29 mouse cellular contexts compared by ENCODE assay signal in the genomic region with DNA sequence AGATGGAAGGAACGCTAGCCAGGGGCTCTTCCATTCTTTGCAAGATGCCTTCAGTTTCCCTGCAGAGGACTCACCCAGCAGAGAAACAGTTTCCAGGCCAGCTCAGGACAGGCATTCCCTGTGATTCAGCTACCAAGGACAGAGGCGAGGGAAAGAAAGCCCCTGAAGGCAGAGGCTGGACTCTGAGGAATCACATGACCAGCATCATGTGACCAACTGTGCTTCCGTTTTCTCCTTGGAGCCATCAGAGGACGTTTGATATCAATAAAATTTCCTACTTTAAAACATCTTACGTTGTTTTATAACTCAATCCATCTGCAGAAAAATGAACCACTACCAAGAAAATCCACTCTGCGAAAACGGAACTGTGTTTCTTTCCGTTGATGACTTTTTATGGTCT. TPM values are rescaled to one million over a fixed set of nuclear protein-coding genes. Genes with fewer than 3 reads are reported as not detected.
DNase-seq lines count a peak whose midpoint lies in the region; ATAC-seq lines count a peak whose summit lies in the region.
"Had no signal": no experiment of that assay in that cellular context is flagged by ENCODE, and none has a peak within 500 bp of the region (broad histone marks: within the 10 kb centered on the region; RNA-seq: fewer than 3 reads in every experiment).

No protein-coding gene starts in this region.

- peak; percentile 28 for DNase-seq in heart, adult 11 months
- DNase-seq in heart, postnatal 25 days (ENCODE audit: low spot score) = no peak
- DNase-seq in ES-CJ7 (ENCODE audit: low read depth, low spot score) (peak; percentile 59), R1 (ENCODE audit: low read depth, low spot score) (peak; percentile 33)
- no peak for DNase-seq in thymus, postnatal 0 days (ENCODE audit: low spot score)
- DNase-seq in forebrain, embryonic 11.5 days (ENCODE audit: low spot score) = no peak
- DNase-seq in midbrain, embryonic 11.5 days (ENCODE audit: low spot score, missing footprints) = no peak
- DNase-seq: adrenal gland, adult 8-10 months; adrenal gland, postnatal 25 days; cerebellum, adult 11-12 months; cerebellum, adult 8-10 months; cerebellum, postnatal 10 days; cerebellum, postnatal 36 days; embryo, embryonic 11 days; gastrocnemius, postnatal 10 days; gastrocnemius, postnatal 36 days; heart, postnatal 36 days; kidney, adult 11 months had no signal

- no peak overlapping the region for H3K4me3 ChIP-seq in forebrain, embryonic 11.5 days (ENCODE audit: low read depth, low read length)
- H3K4me3 ChIP-seq in midbrain, embryonic 11.5 days (ENCODE audit: low read depth, low read length) = no peak overlapping the region
- H3K4me3 ChIP-seq: embryonic facial prominence, embryonic 12.5 days; embryonic facial prominence, embryonic 15.5 days; forebrain, embryonic 12.5 days; forebrain, embryonic 15.5 days; hindbrain, embryonic 10.5 days; hindbrain, embryonic 13.5 days; intestine, embryonic 15.5 days had no signal

- H3K27ac ChIP-seq in forebrain, embryonic 11.5 days (ENCODE audit: low read depth, low read length) = no peak overlapping the region
- H3K27ac ChIP-seq in midbrain, embryonic 11.5 days (ENCODE audit: low read depth, low read length) = no peak overlapping the region
- H3K27ac ChIP-seq: embryonic facial prominence, embryonic 12.5 days; embryonic facial prominence, embryonic 15.5 days; forebrain, embryonic 12.5 days; forebrain, embryonic 15.5 days; hindbrain, embryonic 10.5 days; hindbrain, embryonic 13.5 days; intestine, embryonic 15.5 days had no signal

- no peak overlapping the region for H3K9ac ChIP-seq in forebrain, embryonic 11.5 days (ENCODE audit: low read length)
- H3K9ac ChIP-seq in midbrain, embryonic 11.5 days (ENCODE audit: low read length) = no peak overlapping the region
- H3K9ac ChIP-seq: embryonic facial prominence, embryonic 12.5 days; embryonic facial prominence, embryonic 15.5 days; forebrain, embryonic 12.5 days; forebrain, embryonic 15.5 days; hindbrain, embryonic 13.5 days; intestine, embryonic 15.5 days had no signal

- no peak for ATAC-seq in forebrain, embryonic 11.5 days (replicated peaks; ENCODE audit: low FRiP score)
- no peak for ATAC-seq in midbrain, embryonic 11.5 days (ENCODE audit: low FRiP score)
- ATAC-seq: activated CD4-positive, CD25-positive, alpha-beta regulatory T cell, adult 4 months; forebrain, embryonic 15.5 days; hindbrain, embryonic 16.5 days; intestine, embryonic 15.5 days; Patski had no signal

- 86% methylated on average over 8 of the region's 8 CpGs for WGBS in forebrain, embryonic 11.5 days
- WGBS in midbrain, embryonic 11.5 days = 88% methylated on average over 8 of the region's 8 CpGs

- intact Hi-C loops in heart, postnatal 25 days (cut with DNase I) = no loop called here

- no peaks in the 10 kb centered on the region for H3K9me3 ChIP-seq in forebrain, embryonic 11.5 days (ENCODE audit: control insufficient read depth, low read length)
- no peaks in the 10 kb centered on the region for H3K9me3 ChIP-seq in midbrain, embryonic 11.5 days (ENCODE audit: control insufficient read depth, low read length)
- H3K9me3 ChIP-seq: embryonic facial prominence, embryonic 12.5 days; embryonic facial prominence, embryonic 15.5 days; forebrain, embryonic 12.5 days; forebrain, embryonic 15.5 days; hindbrain, embryonic 10.5 days; hindbrain, embryonic 13.5 days; intestine, embryonic 15.5 days had no signal

- no peak overlapping the region for H3K4me2 ChIP-seq in forebrain, embryonic 11.5 days (ENCODE audit: low read depth, low read length, severe bottlenecking)
- no peak overlapping the region for H3K4me2 ChIP-seq in midbrain, embryonic 11.5 days
- H3K4me2 ChIP-seq: embryonic facial prominence, embryonic 12.5 days; embryonic facial prominence, embryonic 15.5 days; forebrain, embryonic 12.5 days; forebrain, embryonic 15.5 days; heart, embryonic 11.5 days; hindbrain, embryonic 13.5 days; intestine, embryonic 15.5 days had no signal

- H3K27me3 ChIP-seq in forebrain, embryonic 11.5 days (ENCODE audit: control insufficient read depth, insufficient read depth, low read length) = no peaks in the 10 kb centered on the region
- H3K27me3 ChIP-seq in midbrain, embryonic 11.5 days (ENCODE audit: control insufficient read depth, insufficient read depth, low read length) = no peaks in the 10 kb centered on the region
- H3K27me3 ChIP-seq: embryonic facial prominence, embryonic 12.5 days; embryonic facial prominence, embryonic 15.5 days; forebrain, embryonic 12.5 days; forebrain, embryonic 15.5 days; hindbrain, embryonic 13.5 days; intestine, embryonic 15.5 days; Patski had no signal

- no peaks in the 10 kb centered on the region for H3K36me3 ChIP-seq in forebrain, embryonic 11.5 days (ENCODE audit: control insufficient read depth, insufficient read depth, low read length)
- no peaks in the 10 kb centered on the region for H3K36me3 ChIP-seq in midbrain, embryonic 11.5 days (ENCODE audit: control insufficient read depth, insufficient read depth, low read length)
- H3K36me3 ChIP-seq: embryonic facial prominence, embryonic 12.5 days; embryonic facial prominence, embryonic 15.5 days; forebrain, embryonic 12.5 days; forebrain, embryonic 15.5 days; hindbrain, embryonic 10.5 days; hindbrain, embryonic 13.5 days; intestine, embryonic 15.5 days had no signal

- H3K4me1 ChIP-seq in forebrain, embryonic 11.5 days (replicated peaks; ENCODE audit: control insufficient read depth, insufficient read depth, low read length) = no peaks in the 10 kb centered on the region
- H3K4me1 ChIP-seq in midbrain, embryonic 11.5 days (ENCODE audit: control insufficient read depth, insufficient read depth, low read length) = no peaks in the 10 kb centered on the region
- H3K4me1 ChIP-seq: embryonic facial prominence, embryonic 12.5 days; embryonic facial prominence, embryonic 15.5 days; forebrain, embryonic 12.5 days; forebrain, embryonic 15.5 days; intestine, embryonic 15.5 days had no signal

RNA-seq across cellular contexts. Expression of a gene that starts 41.2 kb away (rescaled TPM):
- 10 to 100 TPM; 12.2 to 15.0 TPM for total RNA-seq in heart, postnatal 25 days (2021)
- 5.4 and 5.8 TPM in 2 replicates for polyA plus RNA-seq in thymus, postnatal 0 days (2015; fragmentation: Nextera tagmentation; extraction: Ambion mirVana)
- polyA plus RNA-seq in forebrain, embryonic 11.5 days (2014; fragmentation: Nextera tagmentation; extraction: Ambion mirVana) = 3.0 and 4.6 TPM in 2 replicates
- polyA plus RNA-seq in midbrain, embryonic 11.5 days (2014; fragmentation: Nextera tagmentation; extraction: Ambion mirVana) = 2.2 and 2.7 TPM in 2 replicates
- polyA plus RNA-seq: activated CD4-positive, CD25-positive, alpha-beta regulatory T cell, adult 4 months had no signal

Comparison
In these comparisons a context has a peak if more than half of its experiments do, and no peak if none do; other contexts are left out.
1. DNase-seq: peak in heart, adult 11 months (single experiment), ES-CJ7 (single experiment) and R1 (single experiment); none in heart, postnatal 25 days (single experiment), thymus, postnatal 0 days (single experiment), forebrain, embryonic 11.5 days (single experiment) and midbrain, embryonic 11.5 days (single experiment).